Mouse (Mus musculus): ENCODE measurements around the gene Ano10.

- TF ChIP-seq POLR2A (IDR thresholded peaks at IDR 0.05; ENCODE audit: insufficient read depth, low read length) (no peak), CTCF (IDR thresholded peaks at IDR 0.05; ENCODE audit: low read depth, low read length) (no peak), EP300 (IDR thresholded peaks at IDR 0.05; ENCODE audit: insufficient read depth, low read depth, low read length) (no peak)
Measured at GRCm38 (mm10) chr9:122285833-122286310, 8.4 kb downstream of the Ano10 start.
